Mouse (Mus musculus): ENCODE data around the gene Gm16867. TPM values are rescaled to one million over a fixed set of nuclear protein-coding genes. Genes with fewer than 3 reads are reported as not detected.
"Not testable (repeated sequence)": the region's sequence is repeated elsewhere in the genome, so short reads cannot be mapped to it uniquely, and the experiment has no call there.

Gene Gm16867
- polyA plus RNA-seq (2016; fragmentation: Nextera tagmentation; extraction: Ambion mirVana): 0.61 TPM in 1 of 2 replicates, not detected in the other

DNA sequence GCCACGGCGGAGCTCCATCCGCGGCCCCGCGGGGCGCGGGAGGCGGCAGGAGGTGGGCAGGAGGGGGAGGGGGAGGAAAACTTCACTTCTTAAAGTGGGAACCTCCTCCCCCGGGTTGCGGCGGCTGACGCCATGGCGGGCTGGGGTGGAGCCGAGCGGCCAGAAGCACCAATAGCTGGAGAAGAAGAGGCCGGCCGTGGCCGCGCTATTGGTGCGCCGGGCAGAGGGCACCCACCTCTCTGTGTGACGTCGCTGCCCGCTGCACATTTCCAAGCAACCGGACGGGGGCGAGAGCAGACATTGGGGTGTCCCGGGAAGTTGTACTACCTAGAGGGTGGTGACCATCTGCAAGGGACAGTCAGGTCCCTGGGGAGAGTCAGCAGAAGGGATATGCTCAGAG lies at the start of gene Gm16867:
Gm16867 (minus strand) TSS at position 189 of the 400 bp plus-strand sequence.
- ATAC-seq (ENCODE audit: insufficient number of reproducible peaks, low FRiP score): peak; percentile 96
- not testable (repeated sequence) for H3K4me3 ChIP-seq; H3K9ac ChIP-seq; H3K36me3 ChIP-seq; H3K4me1 ChIP-seq (replicated peaks); H3K4me2 ChIP-seq; H3K9me3 ChIP-seq (replicated peaks); H3K27ac ChIP-seq (ENCODE audit: poor library complexity, severe bottlenecking); H3K27me3 ChIP-seq (replicated peaks)
- WGBS: no CpG with 5 or more reads among the region's 29 CpGs

DNA sequence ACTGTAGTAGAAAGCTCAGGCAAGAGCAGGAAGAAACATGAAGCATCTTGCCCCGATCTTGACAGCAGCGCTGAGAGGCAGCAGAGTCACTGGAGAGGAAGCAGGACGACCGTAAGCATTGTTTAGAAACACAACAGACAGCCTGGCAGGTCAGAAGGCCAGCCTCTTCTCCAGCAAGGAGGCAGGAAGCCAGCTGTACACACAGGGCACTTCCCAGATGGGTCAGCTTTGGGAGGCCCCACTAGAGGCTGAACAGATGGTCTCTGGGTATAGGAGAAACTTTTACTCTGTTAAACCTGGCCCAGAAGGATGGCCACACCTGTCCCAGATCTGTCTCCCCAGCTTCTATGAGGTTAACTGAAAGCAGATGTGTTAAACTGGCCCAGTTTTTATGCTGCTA lies 44.1 kb upstream of the Gm16867 start:
- no CpG with 5 or more reads among the region's 4 CpGs for WGBS
- not testable (repeated sequence) for H3K36me3 ChIP-seq; H3K27me3 ChIP-seq (replicated peaks); H3K9me3 ChIP-seq (replicated peaks); H3K4me2 ChIP-seq; H3K27ac ChIP-seq (ENCODE audit: poor library complexity, severe bottlenecking); H3K4me1 ChIP-seq (replicated peaks); H3K9ac ChIP-seq; H3K4me3 ChIP-seq
- peak; percentile 71; the same call in 1 of the 2 replicates for ATAC-seq (ENCODE audit: insufficient number of reproducible peaks, low FRiP score)

DNA sequence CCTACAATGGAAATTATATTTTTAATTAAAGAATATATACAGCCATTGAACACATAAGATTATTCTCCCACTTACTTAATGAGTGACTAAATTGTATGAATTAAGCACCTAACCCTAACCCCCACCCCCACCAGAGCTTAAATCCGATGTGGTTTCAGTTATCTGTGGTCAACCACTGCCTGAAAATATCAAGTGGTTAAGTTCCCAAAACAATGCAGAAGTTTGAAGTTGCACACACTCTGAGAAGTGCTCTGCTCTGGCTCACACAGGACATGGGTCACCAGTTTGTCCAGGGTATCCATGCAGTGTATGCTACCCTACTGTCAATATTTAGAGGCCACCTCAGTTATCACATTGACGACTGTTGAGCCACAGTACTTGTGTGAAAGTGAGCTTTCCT lies 41.9 kb upstream of the Gm16867 start:
- ATAC-seq (ENCODE audit: insufficient number of reproducible peaks, low FRiP score); H3K4me3 ChIP-seq; H3K9me3 ChIP-seq (replicated peaks); H3K27ac ChIP-seq (ENCODE audit: poor library complexity, severe bottlenecking); H3K4me1 ChIP-seq (replicated peaks); H3K36me3 ChIP-seq; H3K27me3 ChIP-seq (replicated peaks); H3K4me2 ChIP-seq; H3K9ac ChIP-seq: not testable (repeated sequence)
- WGBS: no CpG with 5 or more reads among the region's 2 CpGs

DNA sequence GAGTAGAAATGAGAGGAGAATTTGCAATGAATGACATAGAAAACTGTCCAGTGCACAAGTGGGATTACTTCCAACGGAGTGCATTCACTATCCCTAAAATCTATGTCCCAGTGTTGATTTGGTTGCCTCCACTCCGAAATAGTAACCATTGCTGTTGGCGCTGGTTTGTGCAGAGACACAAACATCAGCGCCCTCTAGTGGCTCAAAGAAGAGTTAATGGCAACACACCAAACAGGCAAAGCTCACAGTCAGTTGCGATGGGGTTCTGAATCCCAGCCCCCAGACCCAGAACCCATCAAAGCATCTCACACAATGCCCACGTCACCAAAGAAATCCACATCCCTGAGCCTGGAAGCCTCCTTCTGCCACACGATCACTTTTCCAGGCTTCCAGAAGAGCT lies 40.9 kb upstream of the Gm16867 start:
- not testable (repeated sequence) for H3K9ac ChIP-seq; H3K36me3 ChIP-seq; H3K4me3 ChIP-seq; H3K27me3 ChIP-seq (replicated peaks); H3K4me1 ChIP-seq (replicated peaks); H3K27ac ChIP-seq (ENCODE audit: poor library complexity, severe bottlenecking); ATAC-seq (ENCODE audit: insufficient number of reproducible peaks, low FRiP score); H3K4me2 ChIP-seq; H3K9me3 ChIP-seq (replicated peaks)
- no CpG with 5 or more reads among the region's 7 CpGs for WGBS

DNA sequence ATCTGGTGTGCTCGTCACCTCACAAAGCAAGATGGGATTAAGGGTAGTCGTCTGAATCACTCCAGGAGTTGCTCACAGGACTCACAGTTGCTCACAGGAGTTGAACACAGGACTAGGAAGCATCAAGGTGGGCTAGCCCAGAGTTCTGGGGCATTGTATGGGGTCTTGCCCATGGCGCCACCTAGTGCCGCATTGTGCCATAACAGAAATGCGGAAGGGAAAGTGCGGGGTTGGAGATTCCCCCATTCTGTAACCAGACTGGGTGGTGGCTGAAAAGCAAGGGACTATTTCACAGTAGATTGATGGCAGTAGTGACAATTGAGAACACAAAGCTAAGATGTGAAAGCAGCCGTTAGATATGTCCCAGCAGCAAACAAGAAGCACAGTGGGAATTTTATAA lies 39.5 kb upstream of the Gm16867 start:
- H3K9me3 ChIP-seq (replicated peaks); H3K4me2 ChIP-seq; H3K4me1 ChIP-seq (replicated peaks); H3K36me3 ChIP-seq; H3K27me3 ChIP-seq (replicated peaks); ATAC-seq (ENCODE audit: insufficient number of reproducible peaks, low FRiP score); H3K4me3 ChIP-seq; H3K9ac ChIP-seq; H3K27ac ChIP-seq (ENCODE audit: poor library complexity, severe bottlenecking): not testable (repeated sequence)
- WGBS: no CpG with 5 or more reads among the region's 7 CpGs

DNA sequence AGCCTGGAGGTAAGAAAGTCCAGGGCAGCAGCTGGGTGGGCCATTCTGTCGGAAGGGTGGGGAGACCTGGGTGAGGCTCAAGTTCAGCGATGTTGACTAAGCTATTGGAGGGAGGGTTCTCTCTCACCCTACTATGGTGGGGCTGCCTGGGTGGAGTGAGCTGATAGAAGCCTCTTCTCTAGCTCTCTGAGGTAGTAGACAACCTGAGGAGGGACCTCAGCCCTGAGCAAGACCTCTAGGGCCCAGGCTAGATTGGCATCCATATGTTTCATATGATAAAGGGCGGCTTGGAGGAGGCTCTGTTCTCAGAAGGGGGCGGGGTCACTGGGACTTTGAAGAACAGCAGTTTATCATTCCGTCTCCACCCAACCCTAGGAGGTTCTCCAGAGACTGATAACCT lies 37.0 kb upstream of the Gm16867 start:
- peak; percentile 91 for ATAC-seq (ENCODE audit: insufficient number of reproducible peaks, low FRiP score)

DNA sequence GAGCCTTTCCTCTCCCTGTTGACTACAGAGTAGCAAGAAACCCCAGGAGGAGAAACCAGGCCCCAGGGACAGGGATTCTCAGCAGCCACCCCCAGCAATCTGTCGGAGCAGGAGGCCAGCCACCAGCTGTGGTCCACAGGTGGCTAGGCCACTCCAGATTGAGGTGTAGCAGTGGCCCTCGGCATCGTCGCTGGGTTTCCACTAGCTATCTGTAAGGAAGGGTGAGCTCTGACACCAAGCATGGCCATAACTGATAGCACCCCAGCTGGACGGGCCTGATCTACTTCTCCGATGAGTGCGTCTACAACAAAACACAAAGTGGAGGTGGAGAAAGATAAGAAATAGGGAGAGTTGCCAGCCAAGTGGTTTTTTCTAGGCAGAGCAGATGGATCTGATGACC lies 33.4 kb upstream of the Gm16867 start:
- peak; percentile 89 for ATAC-seq (ENCODE audit: insufficient number of reproducible peaks, low FRiP score)

More for the DNA sequence above, 37.0 kb upstream of the Gm16867 start:
- not testable (repeated sequence) for H3K4me2 ChIP-seq; H3K4me1 ChIP-seq (replicated peaks); H3K9me3 ChIP-seq (replicated peaks); H3K4me3 ChIP-seq; H3K27ac ChIP-seq (ENCODE audit: poor library complexity, severe bottlenecking); H3K9ac ChIP-seq; H3K27me3 ChIP-seq (replicated peaks); H3K36me3 ChIP-seq
- WGBS: no CpG with 5 or more reads among the region's 5 CpGs

DNA sequence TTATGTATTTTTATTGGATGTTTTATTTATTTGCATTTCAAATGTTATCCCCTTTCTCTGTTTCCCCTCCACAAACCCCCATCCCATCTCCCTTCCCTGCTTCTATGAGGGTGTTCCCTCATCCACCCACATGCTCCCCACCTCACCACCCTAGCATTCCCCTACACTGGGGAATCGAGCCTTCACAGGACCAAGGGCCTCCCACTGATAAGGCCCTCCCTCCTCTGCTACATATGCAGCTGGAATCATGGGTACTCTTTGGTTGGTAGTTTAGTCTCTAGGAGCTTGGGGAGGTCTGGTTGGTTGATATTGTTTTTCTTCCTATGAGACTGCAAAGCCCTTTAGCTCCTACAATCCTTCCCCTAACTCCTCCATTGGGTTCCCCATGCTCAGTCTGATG lies 23.0 kb upstream of the Gm16867 start:
- not testable (repeated sequence) for H3K4me3 ChIP-seq; ATAC-seq (ENCODE audit: insufficient number of reproducible peaks, low FRiP score); H3K27ac ChIP-seq (ENCODE audit: poor library complexity, severe bottlenecking); H3K9me3 ChIP-seq (replicated peaks); H3K27me3 ChIP-seq (replicated peaks); H3K4me1 ChIP-seq (replicated peaks); H3K4me2 ChIP-seq; H3K36me3 ChIP-seq; H3K9ac ChIP-seq
- no CpG with 5 or more reads among the region's 1 CpGs for WGBS

More for the DNA sequence above, 33.4 kb upstream of the Gm16867 start:
- H3K4me3 ChIP-seq; H3K36me3 ChIP-seq; H3K27ac ChIP-seq (ENCODE audit: poor library complexity, severe bottlenecking); H3K4me2 ChIP-seq; H3K4me1 ChIP-seq (replicated peaks); H3K27me3 ChIP-seq (replicated peaks); H3K9me3 ChIP-seq (replicated peaks); H3K9ac ChIP-seq: not testable (repeated sequence)
- no CpG with 5 or more reads among the region's 7 CpGs for whole genome bisulfite sequencing

DNA sequence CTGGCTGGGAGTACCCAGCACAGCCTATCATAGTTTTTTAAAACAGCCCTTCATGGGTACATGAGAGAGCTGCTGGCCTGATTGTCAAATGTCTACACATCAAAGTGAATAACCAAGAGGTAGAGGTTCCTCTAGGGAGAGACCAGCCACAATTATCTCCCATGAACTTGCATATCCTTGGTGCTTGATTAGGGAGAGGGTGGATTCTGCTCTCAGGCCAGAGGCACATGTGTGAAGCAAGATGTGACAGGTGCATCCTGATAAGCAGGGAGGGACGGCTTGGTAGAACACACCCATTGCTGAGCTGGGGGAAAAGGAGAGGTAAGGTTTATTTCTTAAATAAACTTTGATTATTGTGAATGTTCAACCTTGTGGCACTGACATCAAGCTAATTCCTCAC lies 19.8 kb upstream of the Gm16867 start:
- not testable (repeated sequence) for H3K4me2 ChIP-seq

DNA sequence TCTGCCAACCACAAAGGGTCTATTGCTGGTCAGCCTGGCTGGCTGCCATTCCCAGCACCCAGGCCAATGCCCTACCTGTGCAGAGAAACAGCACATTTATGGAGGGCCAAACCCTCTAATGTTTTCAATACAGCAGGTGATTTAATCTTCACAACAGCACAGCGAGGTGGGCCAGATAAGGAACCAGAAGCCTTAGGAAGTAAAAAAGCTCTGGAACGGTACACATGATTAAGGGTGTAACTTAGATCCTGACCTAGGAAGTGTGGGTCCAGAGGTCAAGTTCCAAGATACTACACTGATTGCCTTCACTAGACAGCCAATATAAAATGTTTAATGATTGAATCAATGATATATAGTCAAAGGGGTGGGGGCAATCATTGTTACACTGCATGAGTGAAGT lies 17.6 kb upstream of the Gm16867 start:
- not testable (repeated sequence) for ATAC-seq (ENCODE audit: insufficient number of reproducible peaks, low FRiP score); H3K36me3 ChIP-seq; H3K4me1 ChIP-seq (replicated peaks); H3K27me3 ChIP-seq (replicated peaks); H3K9me3 ChIP-seq (replicated peaks); H3K27ac ChIP-seq (ENCODE audit: poor library complexity, severe bottlenecking); H3K9ac ChIP-seq; H3K4me3 ChIP-seq; H3K4me2 ChIP-seq
- no CpG with 5 or more reads among the region's 2 CpGs for WGBS

More for the DNA sequence above, 19.8 kb upstream of the Gm16867 start:
- WGBS: no CpG with 5 or more reads among the region's 1 CpGs
- H3K4me3 ChIP-seq; H3K27ac ChIP-seq (ENCODE audit: poor library complexity, severe bottlenecking); H3K27me3 ChIP-seq (replicated peaks); H3K4me1 ChIP-seq (replicated peaks); H3K9ac ChIP-seq; H3K36me3 ChIP-seq; H3K9me3 ChIP-seq (replicated peaks): not testable (repeated sequence)
- ATAC-seq (ENCODE audit: insufficient number of reproducible peaks, low FRiP score): peak; percentile 80

DNA sequence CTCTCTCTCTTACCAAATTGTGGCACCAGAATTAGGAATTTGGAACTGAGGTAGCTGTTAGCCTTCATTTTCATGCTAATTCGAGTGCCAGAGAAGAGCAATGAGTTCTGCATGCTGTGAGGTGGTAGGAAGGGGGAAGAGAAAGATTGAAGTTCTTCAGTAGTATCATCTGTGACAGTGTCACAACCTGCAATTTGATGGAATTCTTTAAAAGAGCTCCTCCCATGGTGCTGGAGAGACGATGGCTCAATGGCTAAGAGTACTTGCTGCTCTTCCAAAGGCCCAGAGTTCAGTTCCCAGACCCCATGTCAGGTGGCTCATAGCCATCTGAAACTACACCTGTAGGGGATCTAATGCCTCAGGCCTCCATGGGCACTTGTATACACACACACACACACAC lies 9.3 kb upstream of the Gm16867 start, which contains the start of gene Gm27179:
Gm27179 (minus strand) TSS at position 101 of the 400 bp plus-strand sequence.
- not testable (repeated sequence) for H3K4me1 ChIP-seq (replicated peaks); H3K27ac ChIP-seq (ENCODE audit: poor library complexity, severe bottlenecking); ATAC-seq (ENCODE audit: insufficient number of reproducible peaks, low FRiP score); H3K27me3 ChIP-seq (replicated peaks); H3K9me3 ChIP-seq (replicated peaks); H3K4me2 ChIP-seq; H3K36me3 ChIP-seq; H3K4me3 ChIP-seq; H3K9ac ChIP-seq
- no CpG with 5 or more reads among the region's 2 CpGs for WGBS

DNA sequence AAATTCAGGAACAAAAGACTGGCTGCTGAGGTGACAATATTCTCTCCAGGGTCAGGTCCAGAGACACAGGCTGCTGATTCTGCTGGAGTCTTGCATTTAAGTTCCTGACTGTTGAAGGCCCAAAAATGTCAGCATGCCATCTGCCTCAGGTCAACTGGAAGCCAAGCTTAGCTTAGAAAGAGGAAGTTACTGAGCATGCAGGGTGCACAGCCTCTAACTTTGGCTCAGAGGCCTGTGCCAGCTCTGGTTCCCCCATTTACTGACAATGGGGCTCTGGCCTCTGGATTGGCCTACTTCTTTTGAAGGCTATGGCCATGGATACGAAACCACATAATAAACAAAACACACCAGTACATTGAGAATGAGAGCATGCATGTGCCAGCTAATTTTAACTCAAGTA lies 3.8 kb upstream of the Gm16867 start:
- not testable (repeated sequence) for H3K27ac ChIP-seq (ENCODE audit: poor library complexity, severe bottlenecking); H3K9ac ChIP-seq; H3K4me2 ChIP-seq; H3K36me3 ChIP-seq; ATAC-seq (ENCODE audit: insufficient number of reproducible peaks, low FRiP score); H3K27me3 ChIP-seq (replicated peaks); H3K4me3 ChIP-seq; H3K9me3 ChIP-seq (replicated peaks); H3K4me1 ChIP-seq (replicated peaks)
- WGBS: no CpG with 5 or more reads among the region's 1 CpGs
